Mouse (Mus musculus) forebrain, embryonic 10.5 days (tissue): ENCODE results near the gene Magi2. TPM values are rescaled to one million over a fixed set of nuclear protein-coding genes. Genes with fewer than 3 reads are reported as not detected.

Source experiments
- DNase-seq: peaks from one replicate; pipeline ENCODE4 v3.0.0-alpha.2; 2017; ENCODE audit warnings: low spot score; ENCODE audit errors: extremely low spot score
- H3K27ac ChIP-seq: fragments of 300-500 bp; sonication (generic); 2 replicates; pipeline ENCODE4 v1.5.1; 2016; ENCODE audit warnings: mild to moderate bottlenecking
- H3K27me3 ChIP-seq: fragments of 300-500 bp; sonication (generic); 2 replicates; pipeline ENCODE4 v1.6.1; 2016; ENCODE audit warnings: mild to moderate bottlenecking; ENCODE audit not compliant: poor library complexity, severe bottlenecking
- H3K36me3 ChIP-seq: fragments of 300-500 bp; sonication (generic); replicated peaks from 2 replicates; pipeline ENCODE4 v1.6.1; 2016; ENCODE audit warnings: mild to moderate bottlenecking, moderate library complexity
- H3K4me1 ChIP-seq: fragments of 300-500 bp; sonication (generic); 2 replicates; pipeline ENCODE4 v1.6.1; 2016
- H3K4me3 ChIP-seq: fragments of 300-500 bp; sonication (generic); 2 replicates; pipeline ENCODE4 v1.5.1; 2016; ENCODE audit warnings: mild to moderate bottlenecking, moderate library complexity
- H3K9me3 ChIP-seq: fragments of 300-500 bp; sonication (generic); 2 replicates; pipeline ENCODE4 v1.6.1; 2016; ENCODE audit warnings: mild to moderate bottlenecking, moderate library complexity
- WGBS: fragments of 180-500 bp; shearing (Covaris S2); methylation state at CpG from one replicate; pipeline ENCODE4 v1.1.7; 2016; 5-methylcytosine and 5-hydroxymethylcytosine counted together
- polyA plus RNA-seq: library from polyadenylated mRNA; unstranded; fragments of >200 nt; fragmentation: Nextera tagmentation; extraction: Ambion mirVana; gene quantifications from 2 replicates; pipeline ENCODE4 v1.2.1, GENCODE M21; 2016

Gene Magi2
- polyA plus RNA-seq, 1 experiment from 2014 or later = 7.4 TPM

DNA sequence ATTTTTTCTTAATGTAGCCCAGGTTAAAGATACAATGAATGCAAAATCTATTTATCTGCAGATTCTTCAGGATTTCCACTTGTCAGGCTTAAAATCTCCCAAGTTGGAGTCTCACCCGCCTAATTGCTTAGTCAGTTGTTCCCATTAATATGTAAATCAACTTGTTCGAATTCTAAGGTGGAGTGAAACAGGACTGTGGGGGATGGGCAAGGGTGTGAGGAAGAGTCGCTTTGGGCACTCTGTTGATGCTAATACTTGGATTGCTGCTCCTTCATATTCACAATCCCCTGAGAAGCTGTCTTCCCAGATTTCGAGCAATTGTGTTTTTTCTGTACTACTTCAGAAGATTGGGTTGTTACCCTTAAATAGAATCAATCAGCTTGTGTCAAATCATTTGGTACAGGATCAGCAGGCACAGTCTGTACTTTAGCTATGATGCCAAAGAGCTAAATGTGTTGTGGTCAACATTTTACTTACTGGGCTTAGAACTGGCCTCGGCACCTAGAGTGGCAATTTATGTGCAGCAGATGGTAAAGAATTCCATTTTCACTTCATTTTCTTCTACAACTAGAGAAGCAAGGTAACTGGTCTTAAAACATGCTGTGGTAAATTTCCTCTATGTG, 560.8 kb downstream of the Magi2 start:
- Histone ChIP-seq H3K4me1 (peaks cover 11% of the 10 kb centered on the region), H3K9me3 (0 out of 2 replicates have a peak, but pooled peaks cover 5% of the 10 kb centered on the region), H3K27ac (no peak overlapping the region), H3K36me3 (no peaks in the 10 kb centered on the region), H3K27me3 (no peaks in the 10 kb centered on the region), H3K4me3 (no peak overlapping the region)
- WGBS = 35% methylated on average over 5 of the region's 5 CpGs
- DNase-seq = peak; percentile 16

DNA sequence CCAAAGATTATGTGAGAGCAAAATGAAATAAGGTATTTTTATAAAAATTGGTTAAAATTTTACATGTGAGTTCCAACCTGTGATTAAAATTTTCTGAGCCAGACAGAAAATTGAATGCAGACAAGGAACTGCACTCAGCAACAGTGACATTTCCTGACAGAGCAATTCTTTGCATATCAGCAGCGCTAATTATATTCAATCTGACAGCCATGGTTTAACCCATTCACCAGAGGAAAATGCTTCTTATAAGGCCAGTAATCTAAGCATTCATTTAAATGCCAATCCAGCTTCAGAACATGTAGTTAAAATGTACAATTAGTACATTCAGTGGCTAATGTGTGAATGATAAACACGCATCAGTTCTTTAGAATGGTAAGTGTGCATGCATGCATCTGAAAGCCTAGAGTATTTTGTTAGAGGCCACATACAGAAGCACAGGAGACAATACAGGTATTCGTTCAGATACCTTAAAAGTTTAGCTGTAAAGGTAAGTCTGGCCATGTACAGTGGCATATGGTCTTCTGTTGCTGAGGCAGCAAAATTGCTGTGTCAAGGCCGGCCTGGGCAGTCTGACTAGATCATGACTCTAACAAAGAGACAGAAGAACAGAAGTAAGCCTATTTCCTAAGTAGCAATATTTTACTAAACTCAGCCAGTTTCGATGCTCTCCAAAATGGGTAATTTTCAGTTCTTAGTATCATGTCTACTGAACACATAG, 576.4 kb downstream of the Magi2 start:
- H3K4me3 ChIP-seq = no peak overlapping the region
- H3K36me3 ChIP-seq = no peaks in the 10 kb centered on the region
- H3K9me3 ChIP-seq = no peaks in the 10 kb centered on the region
- no peak overlapping the region for H3K27ac ChIP-seq
- no peaks in the 10 kb centered on the region; the same call in 1 of the 2 replicates for H3K4me1 ChIP-seq
- no peaks in the 10 kb centered on the region for H3K27me3 ChIP-seq
- WGBS = 83% methylated on average over 5 of the region's 5 CpGs
- no peak for DNase-seq

GRCm38 (mm10) chr5:19822502-19822901, 595.7 kb downstream of the Magi2 start:
- Histone ChIP-seq H3K4me1 (no peaks in the 10 kb centered on the region), H3K4me3 (no peak overlapping the region), H3K27me3 (no peaks in the 10 kb centered on the region), H3K36me3 (no peaks in the 10 kb centered on the region), H3K27ac (no peak overlapping the region), H3K9me3 (no peaks in the 10 kb centered on the region)
- 90% methylated on average over 2 of the region's 2 CpGs for WGBS
- no peak for DNase-seq

- Histone ChIP-seq H3K27me3 (no peaks in the 10 kb centered on the region), H3K36me3 (no peaks in the 10 kb centered on the region), H3K4me3 (no peak overlapping the region), H3K4me1 (no peaks in the 10 kb centered on the region), H3K27ac (no peak overlapping the region), H3K9me3 (no peaks in the 10 kb centered on the region)
- WGBS = 68% methylated on average over 2 of the region's 2 CpGs
- DNase-seq = no peak
These were observed 599.1 kb downstream of the Magi2 start for GRCm38 (mm10) chr5:19825943-19826342.

DNA sequence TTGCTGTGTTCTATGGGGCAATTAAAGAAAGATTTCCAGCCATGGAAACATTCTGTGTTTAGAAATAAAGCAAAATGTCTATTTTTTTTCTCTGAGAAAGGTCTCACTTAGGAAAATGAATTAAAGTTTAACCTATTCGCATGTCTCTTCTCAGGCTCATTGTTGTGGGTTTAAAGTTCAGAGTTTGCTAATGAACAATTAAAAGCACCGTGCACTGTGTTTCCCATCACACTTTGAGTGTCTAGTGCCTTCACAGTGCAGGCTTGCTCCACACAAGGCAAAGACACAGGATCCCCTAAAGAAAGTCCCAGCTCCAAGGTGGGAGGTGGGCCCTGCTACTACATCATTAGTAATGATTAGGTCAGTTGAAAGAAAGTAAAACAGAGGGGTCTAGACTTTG, 602.5 kb downstream of the Magi2 start:
- H3K27me3 ChIP-seq = no peaks in the 10 kb centered on the region
- no peak overlapping the region for H3K4me3 ChIP-seq
- WGBS = 81% methylated on average over 2 of the region's 2 CpGs
- no peaks in the 10 kb centered on the region for H3K4me1 ChIP-seq
- H3K36me3 ChIP-seq = no peaks in the 10 kb centered on the region
- no peak overlapping the region for H3K27ac ChIP-seq
- H3K9me3 ChIP-seq = no peaks in the 10 kb centered on the region
- no peak for DNase-seq

DNA sequence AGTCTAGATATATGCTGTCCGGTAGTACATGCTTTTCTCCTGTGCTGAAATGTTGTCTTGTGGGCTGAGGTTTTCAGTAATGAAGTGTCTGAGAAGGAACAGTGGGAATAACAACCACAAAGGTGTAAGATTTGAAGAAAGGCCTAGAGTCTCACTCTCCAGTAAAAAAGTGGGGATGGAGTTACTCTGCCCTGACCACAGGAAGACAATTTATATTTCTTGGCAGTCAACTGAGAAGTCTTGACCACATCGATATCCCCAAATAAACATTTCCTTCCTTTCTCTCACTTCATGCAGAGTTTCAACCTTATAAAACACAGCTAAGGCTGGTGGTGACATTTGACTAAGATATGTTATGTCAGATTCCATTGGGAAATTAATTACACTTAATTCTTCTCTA, 636.0 kb downstream of the Magi2 start:
- H3K4me3 ChIP-seq = no peak overlapping the region
- no peaks in the 10 kb centered on the region for H3K27me3 ChIP-seq
- no peaks in the 10 kb centered on the region for H3K4me1 ChIP-seq
- no peak for DNase-seq
- WGBS = 90% methylated on average over 2 of the region's 2 CpGs
- no peaks in the 10 kb centered on the region for H3K9me3 ChIP-seq
- no peak overlapping the region for H3K27ac ChIP-seq
- H3K36me3 ChIP-seq = no peaks in the 10 kb centered on the region

- Histone ChIP-seq H3K27ac (no peak overlapping the region), H3K27me3 (no peaks in the 10 kb centered on the region), H3K9me3 (no peaks in the 10 kb centered on the region), H3K4me1 (no peaks in the 10 kb centered on the region), H3K4me3 (no peak overlapping the region), H3K36me3 (no peaks in the 10 kb centered on the region)
- no peak for DNase-seq
- WGBS = 87% methylated on average over 4 of the region's 4 CpGs
These were observed 643.6 kb downstream of the Magi2 start for GRCm38 (mm10) chr5:19870406-19870805.

- H3K36me3 ChIP-seq = no peaks in the 10 kb centered on the region
- no peak for DNase-seq
- no peaks in the 10 kb centered on the region for H3K9me3 ChIP-seq
- no peak overlapping the region for H3K4me3 ChIP-seq
- WGBS = 87% methylated on average over 3 of the region's 3 CpGs
- no peaks in the 10 kb centered on the region for H3K4me1 ChIP-seq
- H3K27ac ChIP-seq = no peak overlapping the region
- no peaks in the 10 kb centered on the region for H3K27me3 ChIP-seq
These were observed 664.9 kb downstream of the Magi2 start for GRCm38 (mm10) chr5:19891693-19892092.

DNA sequence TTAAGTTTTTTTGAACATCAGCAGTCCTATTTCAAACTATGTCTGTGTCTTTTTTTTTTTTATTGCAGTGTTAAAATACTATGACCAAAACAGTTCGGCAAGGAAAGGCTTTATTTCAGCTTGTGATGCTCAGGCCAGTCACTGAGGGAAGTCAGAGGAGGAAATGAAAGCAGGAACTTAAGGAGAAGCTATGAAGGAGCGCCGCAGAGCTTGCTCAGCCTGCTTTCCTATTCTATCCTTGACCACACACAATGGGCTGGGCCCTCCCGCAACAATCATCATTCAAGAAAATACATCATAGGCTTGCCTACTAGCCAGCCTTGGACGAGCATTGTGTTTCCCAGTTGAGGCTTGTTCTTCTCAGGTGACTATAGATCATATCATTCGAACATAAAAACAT, 669.1 kb downstream of the Magi2 start:
- WGBS = 90% methylated on average over 6 of the region's 6 CpGs

GRCm38 (mm10) chr5:19901625-19902024, 674.8 kb downstream of the Magi2 start:
- DNase-seq = no peak
- H3K9me3 ChIP-seq = no peaks in the 10 kb centered on the region
- peaks cover 15% of the 10 kb centered on the region for H3K27me3 ChIP-seq
- 85% methylated on average over 8 of the region's 8 CpGs for WGBS
- H3K4me3 ChIP-seq = no peak overlapping the region
- H3K36me3 ChIP-seq = no peaks in the 10 kb centered on the region
- no peak overlapping the region for H3K27ac ChIP-seq
- H3K4me1 ChIP-seq = peaks cover 3% of the 10 kb centered on the region; the same call in 1 of the 2 replicates

More for the DNA sequence above, 669.1 kb downstream of the Magi2 start:
- H3K4me1 ChIP-seq = no peaks in the 10 kb centered on the region
- no peak for DNase-seq
- H3K4me3 ChIP-seq = no peak overlapping the region
- H3K36me3 ChIP-seq = no peaks in the 10 kb centered on the region
- H3K9me3 ChIP-seq = no peaks in the 10 kb centered on the region
- no peaks in the 10 kb centered on the region for H3K27me3 ChIP-seq
- no peak overlapping the region for H3K27ac ChIP-seq

- WGBS = 69% methylated on average over 4 of the region's 4 CpGs
- no peaks in the 10 kb centered on the region for H3K36me3 ChIP-seq
- no peak overlapping the region for H3K4me3 ChIP-seq
- no peak for DNase-seq
- H3K27ac ChIP-seq = no peak overlapping the region
- H3K9me3 ChIP-seq = no peaks in the 10 kb centered on the region
- H3K4me1 ChIP-seq = peaks cover 35% of the 10 kb centered on the region
- peaks cover 25% of the 10 kb centered on the region for H3K27me3 ChIP-seq
These were observed 679.8 kb downstream of the Magi2 start for GRCm38 (mm10) chr5:19906636-19907035.

DNA sequence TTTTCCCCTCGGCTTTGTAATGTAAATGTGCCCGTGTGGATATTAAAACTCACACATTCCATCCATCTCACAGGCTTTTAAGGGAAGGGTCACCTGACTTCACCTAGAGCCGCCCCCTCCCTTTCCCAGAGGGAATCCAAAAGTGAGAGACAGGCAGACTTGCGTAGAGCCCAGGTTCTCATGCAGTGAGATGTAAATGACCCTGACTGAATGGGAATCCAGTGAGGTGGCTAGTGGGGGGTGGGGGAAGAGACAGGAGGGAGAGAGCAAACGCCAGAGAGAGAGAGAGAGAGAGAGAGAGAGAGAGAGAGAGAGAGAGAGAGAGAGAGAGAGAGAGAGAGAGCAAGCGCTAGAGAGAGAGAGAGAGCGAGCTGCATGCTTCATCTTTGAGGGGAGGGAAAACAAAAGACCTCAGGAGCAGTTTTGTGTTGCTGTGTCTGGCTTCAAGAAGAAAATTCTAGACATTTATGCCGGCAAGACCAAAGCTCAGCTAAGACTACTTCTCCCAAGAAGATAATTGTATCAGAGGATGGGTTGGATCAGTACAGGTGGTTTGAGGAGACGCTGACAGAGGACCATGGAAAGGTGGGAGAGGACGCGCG, 680.6 kb downstream of the Magi2 start:
- peaks cover 25% of the 10 kb centered on the region for H3K27me3 ChIP-seq
- H3K9me3 ChIP-seq = no peaks in the 10 kb centered on the region
- H3K4me1 ChIP-seq = peaks cover 35% of the 10 kb centered on the region
- no peaks in the 10 kb centered on the region for H3K36me3 ChIP-seq
- DNase-seq = peak; percentile 36
- WGBS = 5% methylated on average over 12 of the region's 12 CpGs
- peak overlapping the region; percentile 57 for H3K4me3 ChIP-seq
- H3K27ac ChIP-seq = peak overlapping the region; percentile 79
